Mouse (Mus musculus): ENCODE data around the gene Bcam.

DNA sequence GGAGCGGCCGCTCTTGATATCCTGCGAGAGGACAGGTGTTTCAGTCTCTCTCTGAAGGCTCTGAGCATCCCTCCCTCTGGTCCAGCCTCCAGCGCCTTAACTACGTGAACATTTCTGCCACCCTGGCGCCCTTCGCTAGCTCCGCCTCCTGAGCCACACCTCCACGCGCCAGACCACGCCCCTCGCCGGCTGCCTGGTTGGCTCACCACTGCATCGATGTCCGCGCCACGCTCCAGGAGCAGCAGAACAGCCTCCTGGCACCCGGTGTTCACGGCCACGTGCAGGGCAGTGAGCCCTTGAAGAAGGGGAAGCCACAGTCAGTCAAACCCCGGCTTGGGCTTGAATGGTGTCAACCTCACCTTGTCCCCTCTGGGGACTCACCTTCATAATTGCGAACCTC is 40.3 kb upstream of the Bcam start:
- TF ChIP-seq POLR2A (IDR thresholded peaks at IDR 0.05; ENCODE audit: low read depth, low read length) = no peak
- no peak for TF ChIP-seq CTCF (IDR thresholded peaks at IDR 0.05; ENCODE audit: extremely low read depth, insufficient read length, insufficient replicate concordance, low read depth, low read length)

Data from small intestine, adult 2 months (tissue).